Mouse (Mus musculus) stomach, postnatal 0 days (tissue): ENCODE results near the gene Abcc3. TPM values are rescaled to one million over a fixed set of nuclear protein-coding genes. Genes with fewer than 3 reads are reported as not detected.

Experiments
- ATAC-seq: fragments of 200-750 bp; cut with Nextera tagmentation; 2 replicates; pipeline ENCODE4 v1.8.0; 2017; ENCODE audit not compliant: low FRiP score, low TSS enrichment
- DNase-seq: peaks from one replicate; pipeline ENCODE4 v3.0.0-alpha.2; 2016; ENCODE audit warnings: low spot score
- H3K27ac ChIP-seq: fragments of 300-500 bp; sonication (generic); replicated peaks from 2 replicates; pipeline ENCODE4 v1.5.1; 2014; ENCODE audit warnings: mild to moderate bottlenecking, control low read depth
- H3K27me3 ChIP-seq: fragments of 300-500 bp; sonication (generic); 2 replicates; pipeline ENCODE4 v1.6.1; 2014; ENCODE audit warnings: low read length; ENCODE audit not compliant: control insufficient read depth, insufficient read depth
- H3K36me3 ChIP-seq: fragments of 300-500 bp; sonication (generic); 2 replicates; pipeline ENCODE4 v1.6.1; 2014; ENCODE audit warnings: low read length, mixed read lengths; ENCODE audit not compliant: control insufficient read depth, insufficient read depth
- H3K4me1 ChIP-seq: fragments of 300-500 bp; sonication (generic); replicated peaks from 2 replicates; pipeline ENCODE4 v1.6.1; 2014; ENCODE audit warnings: antibody characterized with exemption; ENCODE audit not compliant: control insufficient read depth, insufficient read depth
- H3K4me2 ChIP-seq: fragments of 300-500 bp; sonication (generic); replicated peaks from 2 replicates; pipeline ENCODE4 v1.6.1; 2014; ENCODE audit warnings: low read depth, mild to moderate bottlenecking, control low read depth, moderate library complexity
- H3K4me3 ChIP-seq: fragments of 300-500 bp; sonication (generic); 2 replicates; pipeline ENCODE4 v1.5.1; 2014; ENCODE audit warnings: low read depth, low read length, control low read depth
- H3K9ac ChIP-seq: fragments of 300-500 bp; sonication (generic); 2 replicates; pipeline ENCODE4 v1.6.1; 2014; ENCODE audit warnings: mild to moderate bottlenecking, low read length, control low read depth, mixed read lengths
- H3K9me3 ChIP-seq: fragments of 300-500 bp; sonication (generic); 2 replicates; pipeline ENCODE4 v1.6.1; 2016; ENCODE audit warnings: low read length; ENCODE audit not compliant: control insufficient read depth
- CTCF ChIP-seq: IDR thresholded peaks from 2 replicates; pipeline ENCODE4 v1.5.1; 2016; ENCODE audit warnings: antibody characterized with exemption, low read depth, mild to moderate bottlenecking, moderate library complexity
- EP300 ChIP-seq: optimal IDR thresholded peaks from 2 replicates; pipeline ENCODE3; 2016; ENCODE audit warnings: antibody characterized with exemption
- WGBS: fragments of 180-500 bp; shearing (Covaris S2); extraction: QIAGEN DNeasy Blood & Tissue Kit; methylation state at CpG from one replicate; pipeline ENCODE4 v1.1.7; 2014; 5-methylcytosine and 5-hydroxymethylcytosine counted together
- polyA plus RNA-seq: library from polyadenylated mRNA; unstranded; fragments of >200 nt; fragmentation: Nextera tagmentation; extraction: Ambion mirVana; gene quantifications from 2 replicates; pipeline ENCODE4 v1.2.1, GENCODE M21; 2015

Gene Abcc3
- 25.3 and 31.4 TPM in 2 replicates for polyA plus RNA-seq

- no peaks in the 10 kb centered on the region for H3K36me3 ChIP-seq
- WGBS: 9% methylated on average over 20 of the region's 20 CpGs
- H3K4me1 ChIP-seq: peaks cover 3% of the 10 kb centered on the region; the same call in 1 of the 2 replicates
- peak; percentile 88 for DNase-seq
- no peaks in the 10 kb centered on the region for H3K9me3 ChIP-seq
- H3K4me2 ChIP-seq: peak within 1 kb of the TSS; percentile 64
- peak within 1 kb of the TSS; percentile 37 for H3K4me3 ChIP-seq
- no peaks in the 10 kb centered on the region for H3K27me3 ChIP-seq
- peak within 1 kb of the TSS; percentile 81 for H3K27ac ChIP-seq
- TF ChIP-seq EP300: no peak
- no peak for TF ChIP-seq CTCF
- H3K9ac ChIP-seq: peak within 1 kb of the TSS; percentile 64
- peak; percentile 79 for ATAC-seq
Observed at GRCm38 (mm10) chr11:94392672-94393109, at the start of gene Abcc3. Abcc3 (minus strand) TSS chr11:94392997.

- WGBS: 77% methylated on average over 9 of the region's 9 CpGs
- TF ChIP-seq CTCF (no peak), EP300 (no peak)
- Histone ChIP-seq H3K36me3 (no peaks in the 10 kb centered on the region), H3K9ac (no peak overlapping the region), H3K4me3 (no peak overlapping the region), H3K27me3 (no peaks in the 10 kb centered on the region), H3K9me3 (no peaks in the 10 kb centered on the region), H3K4me2 (no peak overlapping the region), H3K27ac (no peak overlapping the region), H3K4me1 (no peaks in the 10 kb centered on the region)
- ATAC-seq (no peak), DNase-seq (no peak)
Observed at GRCm38 (mm10) chr11:94441752-94442151, 49.0 kb upstream of the Abcc3 start.

GRCm38 (mm10) chr11:94441122-94441521 lies 48.3 kb upstream of the Abcc3 start:
- H3K9me3 ChIP-seq: no peaks in the 10 kb centered on the region
- DNase-seq (no peak), ATAC-seq (no peak)
- no peaks in the 10 kb centered on the region for H3K27me3 ChIP-seq
- no peak overlapping the region for H3K27ac ChIP-seq
- H3K4me1 ChIP-seq: no peaks in the 10 kb centered on the region
- H3K36me3 ChIP-seq: no peaks in the 10 kb centered on the region
- 57% methylated on average over 7 of the region's 7 CpGs for WGBS
- no peak for TF ChIP-seq CTCF
- TF ChIP-seq EP300: no peak
- no peak overlapping the region for H3K4me2 ChIP-seq
- no peak overlapping the region for H3K9ac ChIP-seq
- H3K4me3 ChIP-seq: no peak overlapping the region

GRCm38 (mm10) chr11:94440421-94440820 lies 47.6 kb upstream of the Abcc3 start:
- H3K9ac ChIP-seq: no peak overlapping the region
- WGBS: 91% methylated on average over 6 of the region's 6 CpGs
- no peaks in the 10 kb centered on the region for H3K36me3 ChIP-seq
- H3K4me1 ChIP-seq: no peaks in the 10 kb centered on the region
- no peak overlapping the region for H3K27ac ChIP-seq
- no peak overlapping the region for H3K4me3 ChIP-seq
- ATAC-seq (no peak), DNase-seq (no peak)
- no peaks in the 10 kb centered on the region for H3K9me3 ChIP-seq
- TF ChIP-seq EP300 (no peak), CTCF (no peak)
- H3K27me3 ChIP-seq: no peaks in the 10 kb centered on the region
- H3K4me2 ChIP-seq: no peak overlapping the region

GRCm38 (mm10) chr11:94429011-94429651 lies 36.3 kb upstream of the Abcc3 start:
- no peak overlapping the region for H3K4me3 ChIP-seq
- no peaks in the 10 kb centered on the region for H3K36me3 ChIP-seq
- H3K27me3 ChIP-seq: no peaks in the 10 kb centered on the region
- H3K9me3 ChIP-seq: no peaks in the 10 kb centered on the region
- H3K4me1 ChIP-seq: peaks cover 8% of the 10 kb centered on the region
- no peak for ATAC-seq
- no peak overlapping the region for H3K4me2 ChIP-seq
- H3K27ac ChIP-seq: no peak overlapping the region
- WGBS: 29% methylated on average over 9 of the region's 9 CpGs
- TF ChIP-seq CTCF: no peak
- TF ChIP-seq EP300: no peak
- no peak for DNase-seq
- no peak overlapping the region for H3K9ac ChIP-seq

GRCm38 (mm10) chr11:94428091-94428835 lies 35.5 kb upstream of the Abcc3 start:
- peak overlapping the region; percentile 73 for H3K27ac ChIP-seq
- 9% methylated on average over 4 of the region's 4 CpGs for WGBS
- H3K27me3 ChIP-seq: no peaks in the 10 kb centered on the region
- H3K36me3 ChIP-seq: no peaks in the 10 kb centered on the region
- H3K9me3 ChIP-seq: no peaks in the 10 kb centered on the region
- DNase-seq (peak; percentile 81), ATAC-seq (peak; percentile 67; the same call in 1 of the 2 replicates)
- peak overlapping the region; percentile 31 for H3K4me2 ChIP-seq
- H3K4me3 ChIP-seq: no peak overlapping the region
- H3K9ac ChIP-seq: no peak overlapping the region
- H3K4me1 ChIP-seq: peaks cover 8% of the 10 kb centered on the region
- TF ChIP-seq EP300: no peak
- no peak for TF ChIP-seq CTCF
